Mouse (Mus musculus) v-Abl transformed pro-B cells (cell line): ENCODE measurements around the gene Zfp324.

Experiments used
- in situ Hi-C, 2 experiments: fragments of 400-800 bp; cut with MboI; formaldehyde crosslinking; loops; one replicate each; pipeline ENCODE4 v1.15.1; 2025; ENCODE audit not compliant: unreplicated experiment in 2 of 2

Gene Zfp324

GRCm38 (mm10) chr7:12961511-12962141, 4.0 kb upstream of the Zfp324 start:
- in situ Hi-C loops: loop anchor here in 1 of 2 experiments (10.0 kb wide), 1 partner anchor 63 kb away; no protein-coding TSS in a partner anchor

- in situ Hi-C loops: loop anchor here in 1 of 2 experiments (10.0 kb wide), 1 partner anchor 59 kb away; no protein-coding TSS in a partner anchor
Measured at GRCm38 (mm10) chr7:12966104-12966845, 637 bp downstream of the Zfp324 start.

- in situ Hi-C loops: no loop called here
Measured at GRCm38 (mm10) chr7:12970906-12971305, 5.3 kb downstream of the Zfp324 start.

GRCm38 (mm10) chr7:12977682-12978389, 12.2 kb downstream of the Zfp324 start, which contains the start of gene Zfp446:
TSS of gene Zfp446 (plus strand) at chr7:12977848.
- in situ Hi-C loops: loop anchor here in 1 of 2 experiments (25.0 kb wide), 1 partner anchor 491 kb away; the partner anchor contains the start of gene Zfp606

- in situ Hi-C loops: loop anchor here in 1 of 2 experiments (25.0 kb wide), 1 partner anchor 492 kb away; the partner anchor contains the start of gene Zfp606
Measured at GRCm38 (mm10) chr7:12978931-12979722, 13.5 kb downstream of the Zfp324 start.

GRCm38 (mm10) chr7:12979776-12980175, 14.1 kb downstream of the Zfp324 start:
- in situ Hi-C loops: loop anchor here (10.0 to 25.0 kb wide), 2 partner anchors 65 to 492 kb away; partner anchors contain the start of gene Zfp606 (in 1 of the 2)

- in situ Hi-C loops: loop anchor here (10.0 to 25.0 kb wide), 2 partner anchors 65 to 493 kb away; partner anchors contain the start of gene Zfp606 (in 1 of the 2)
Measured at GRCm38 (mm10) chr7:12980291-12980690, 14.7 kb downstream of the Zfp324 start.

- in situ Hi-C loops: loop anchor here (10.0 to 25.0 kb wide), 2 partner anchors 59 to 498 kb away; partner anchors contain the start of gene Zfp606 (in 1 of the 2)
Measured at GRCm38 (mm10) chr7:12985724-12986123, 20.1 kb downstream of the Zfp324 start.

- in situ Hi-C loops: loop anchor here (10.0 to 25.0 kb wide), 2 partner anchors 58 to 500 kb away; partner anchors contain the start of gene Zfp606 (in 1 of the 2)
Measured at GRCm38 (mm10) chr7:12986906-12987305, 21.3 kb downstream of the Zfp324 start.

GRCm38 (mm10) chr7:12987409-12988189, 22.0 kb downstream of the Zfp324 start:
- in situ Hi-C loops: loop anchor here (10.0 to 25.0 kb wide), 2 partner anchors 57 to 500 kb away; partner anchors contain the start of gene Zfp606 (in 1 of the 2)

GRCm38 (mm10) chr7:12992222-12992621, 26.6 kb downstream of the Zfp324 start:
- in situ Hi-C loops: loop anchor here (5.0 to 25.0 kb wide), 2 partner anchors 80 to 505 kb away; partner anchors contain the start of gene Zfp606 (in 1 of the 2)

- in situ Hi-C loops: loop anchor here (5.0 to 25.0 kb wide), 2 partner anchors 81 to 506 kb away; partner anchors contain the start of gene Zfp606 (in 1 of the 2)
Measured at GRCm38 (mm10) chr7:12993148-12993547, 27.5 kb downstream of the Zfp324 start.

GRCm38 (mm10) chr7:12995862-12996261, 30.2 kb downstream of the Zfp324 start:
- in situ Hi-C loops: loop anchor here in 1 of 2 experiments (25.0 kb wide), 1 partner anchor 509 kb away; the partner anchor contains the start of gene Zfp606

GRCm38 (mm10) chr7:12997230-12997629, 31.6 kb downstream of the Zfp324 start:
- in situ Hi-C loops: loop anchor here in 1 of 2 experiments (25.0 kb wide), 1 partner anchor 510 kb away; the partner anchor contains the start of gene Zfp606

- in situ Hi-C loops: loop anchor here in 1 of 2 experiments (25.0 kb wide), 1 partner anchor 511 kb away; the partner anchor contains the start of gene Zfp606
Measured at GRCm38 (mm10) chr7:12998053-12998452, 32.4 kb downstream of the Zfp324 start, which contains the start of gene Slc27a5. TSS of gene Slc27a5 (minus strand) at chr7:12998192.

- in situ Hi-C loops: loop anchor here in 1 of 2 experiments (25.0 kb wide), 1 partner anchor 512 kb away; the partner anchor contains the start of gene Zfp606
Measured at GRCm38 (mm10) chr7:12998851-12999250, 33.2 kb downstream of the Zfp324 start, which contains the start of gene Trim28. TSS of gene Trim28 (plus strand) at chr7:12999114.

- in situ Hi-C loops: loop anchor here in 1 of 2 experiments (25.0 kb wide), 2 partner anchors 514 to 1389 kb away; partner anchors contain the start of genes Zfp606 and Zscan4-ps3
Measured at GRCm38 (mm10) chr7:13001584-13001983, 35.9 kb downstream of the Zfp324 start.

GRCm38 (mm10) chr7:13003380-13003779, 37.7 kb downstream of the Zfp324 start:
- in situ Hi-C loops: loop anchor here in 1 of 2 experiments (25.0 kb wide), 2 partner anchors 516 to 1391 kb away; partner anchors contain the start of genes Zfp606 and Zscan4-ps3
